Mouse (Mus musculus): ENCODE measurements around the gene Zcrb1. TPM values are rescaled to one million over a fixed set of nuclear protein-coding genes. Genes with fewer than 3 reads are reported as not detected.

Gene Zcrb1
- 90.0 TPM for polyA plus RNA-seq (2017; shearing (Covaris generic))

DNA sequence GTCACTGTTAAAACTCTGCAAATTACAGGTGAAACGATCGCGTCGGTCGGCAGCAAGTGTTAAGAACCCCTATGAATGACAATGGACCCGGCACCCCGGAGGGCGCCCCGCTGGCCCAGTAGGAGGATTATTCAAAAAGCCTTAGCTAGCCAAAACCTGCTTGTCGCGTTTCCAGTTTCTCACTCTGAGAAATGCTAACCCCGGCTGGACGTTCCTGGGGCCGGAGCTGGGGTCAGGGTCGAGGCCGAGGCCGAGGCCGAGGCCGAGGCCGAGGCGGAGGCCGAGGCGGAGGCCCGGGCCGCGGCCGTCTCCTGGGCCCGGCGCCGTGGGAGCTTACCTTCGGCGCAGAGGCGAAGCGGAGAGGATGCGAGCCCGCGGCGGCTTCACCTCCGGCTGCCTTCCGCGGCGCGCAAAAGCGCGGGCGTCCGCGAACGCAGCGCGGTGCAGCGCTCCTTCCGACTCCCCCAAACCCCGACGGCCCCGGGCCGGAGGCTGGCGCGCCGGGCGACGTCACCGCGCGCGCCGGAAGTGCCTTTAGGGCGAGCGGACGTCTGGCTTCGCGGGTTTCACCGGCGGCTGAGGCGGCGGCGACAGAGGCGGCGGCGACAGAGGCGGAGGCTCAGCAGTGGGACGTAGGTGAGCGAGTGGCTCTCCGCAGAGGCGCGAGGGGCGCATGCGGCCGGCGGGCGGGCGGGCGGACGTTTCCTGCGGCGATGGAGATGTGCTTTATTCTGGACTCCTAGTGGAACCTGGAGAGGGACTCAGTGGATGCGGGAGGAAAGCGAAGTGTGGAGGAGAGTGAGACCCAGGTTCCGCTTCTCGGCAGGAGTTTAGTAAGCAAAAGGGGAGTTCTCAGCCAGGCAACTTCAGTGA is at the start of gene Zcrb1, which contains the start of gene Pphln1:
Gene Zcrb1, minus strand, starts transcription at position 509 of the 873 bp plus-strand sequence.
Gene Pphln1, plus strand, starts transcription at position 525 of the 873 bp plus-strand sequence.

GRCm38 (mm10) chr15:93336925-93337761 is 61.0 kb downstream of the Zcrb1 start, which contains the start of gene Yaf2:
Gene Yaf2 (minus strand): TSS chr15:93336935.

Other genes starting within 250 kb of the Zcrb1 start
- 42.7 TPM for gene Gxylt1, start 123.2 kb downstream of the Zcrb1 start, polyA plus RNA-seq (2017; shearing (Covaris generic))
- gene Yaf2, start 61.4 kb downstream of the Zcrb1 start, polyA plus RNA-seq (2017; shearing (Covaris generic)), result 65.7 TPM
- gene Pphln1, start within 50 bp of the Zcrb1 start, polyA plus RNA-seq (2017; shearing (Covaris generic)), result 34.8 TPM
- 15.7 TPM for gene Prickle1, start 197.6 kb upstream of the Zcrb1 start, polyA plus RNA-seq (2017; shearing (Covaris generic))